Mouse (Mus musculus) layer of hippocampus, adult 18-20 months (tissue): ENCODE measurements at regions not wholly inside any gene's neighbourhood (a gene's known extent, or its start where the extent isn't known, plus 50 kb on each side); places are given as distances from the start of the nearest gene placed in this dataset.

Source experiments
- DNase-seq, 2 experiments: peaks; one replicate each; pipeline ENCODE4 v3.0.0; 2022; ENCODE audit warnings: low spot score in 2 of 2

DNA sequence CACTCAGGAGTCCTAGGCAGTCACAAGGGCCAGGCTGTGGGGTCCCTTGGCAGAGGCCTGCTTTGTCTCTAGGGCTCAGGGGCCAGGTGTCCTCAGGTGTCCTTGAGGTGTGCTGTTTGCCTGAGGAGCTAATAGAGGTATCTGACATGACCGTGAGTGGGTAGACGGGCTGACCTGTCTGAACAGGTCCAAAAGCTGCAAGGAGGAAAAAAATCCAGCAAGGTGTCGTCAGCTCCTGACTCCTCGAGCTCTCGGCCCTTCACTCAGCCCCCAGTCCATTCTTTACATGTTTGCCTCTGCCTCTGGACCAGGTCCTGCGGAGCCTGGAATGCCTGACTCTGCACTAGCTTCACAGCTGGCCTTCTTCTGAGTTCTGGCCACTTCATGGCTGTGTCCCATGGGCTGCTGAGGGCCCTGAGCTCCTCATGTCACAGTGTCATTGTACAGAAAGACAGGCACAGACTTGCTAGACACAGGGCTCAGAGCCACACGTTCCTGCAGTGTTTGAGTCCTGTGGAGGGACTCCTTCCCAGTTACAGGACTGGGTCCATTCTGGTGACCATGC is 51.9 kb upstream of the Haao start:
- DNase-seq = no peak

DNA sequence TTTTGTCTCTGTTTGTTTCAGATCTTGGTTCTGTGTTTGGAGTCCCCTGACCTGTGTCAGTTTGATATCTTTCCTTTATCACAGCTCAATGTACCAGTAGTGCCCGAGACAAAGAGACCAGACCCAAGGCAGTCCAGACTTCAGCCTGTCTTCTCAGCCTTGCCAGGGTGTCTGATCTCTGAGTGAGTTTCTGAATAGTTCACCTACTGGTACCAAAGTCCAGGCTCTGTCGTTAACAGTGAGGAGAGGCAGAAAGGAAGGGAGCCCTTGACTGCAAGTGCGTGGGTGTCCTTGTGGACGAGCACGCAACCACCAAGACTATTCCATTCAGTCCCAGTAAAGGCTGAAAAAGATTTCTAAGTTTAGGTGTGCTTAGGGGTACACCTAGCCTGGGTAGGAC is 50.8 kb upstream of the Haao start:
- DNase-seq = no peak
